Mouse (Mus musculus): Measurements from ENCODE around the gene Zfp398. TPM values are rescaled to one million over a fixed set of nuclear protein-coding genes. Genes with fewer than 3 reads are reported as not detected.

Gene Zfp398
- 4.2 TPM for polyA plus RNA-seq (2014; fragmentation: Illumina TruSeq; extraction: RNeasy Lipid Tissue Mini Kit (QIAGEN cat#74804); ENCODE audit: low read depth, low replicate concordance)

GRCm38 (mm10) chr6:47835482-47835983 lies at the start of gene Zfp398:
Gene Zfp398 (plus strand): TSS chr6:47835661.

GRCm38 (mm10) chr6:47813257-47813878 lies 22.1 kb upstream of the Zfp398 start, which contains the start of gene Pdia4:
Gene Pdia4 (minus strand): TSS chr6:47813430.

GRCm38 (mm10) chr6:47830104-47831078 lies 5.1 kb upstream of the Zfp398 start, which contains the start of gene Zfp786:
Gene Zfp786 (minus strand): TSS chr6:47830867.

GRCm38 (mm10) chr6:47877058-47877457 lies 41.6 kb downstream of the Zfp398 start, which contains the start of gene Zfp282:
Gene Zfp282 (plus strand): TSS chr6:47877204.

GRCm38 (mm10) chr6:47920447-47921340 lies 85.2 kb downstream of the Zfp398 start, which contains the start of gene Zfp212:
Gene Zfp212 (plus strand): TSS chr6:47920476.

Other genes starting within 250 kb of the Zfp398 start
- 8.3 TPM for gene Ezh2, start 240.3 kb upstream of the Zfp398 start, polyA plus RNA-seq (2014; fragmentation: Illumina TruSeq; extraction: RNeasy Lipid Tissue Mini Kit (QIAGEN cat#74804); ENCODE audit: low read depth, low replicate concordance)
- gene Pdia4, start 22.2 kb upstream of the Zfp398 start, polyA plus RNA-seq (2014; fragmentation: Illumina TruSeq; extraction: RNeasy Lipid Tissue Mini Kit (QIAGEN cat#74804); ENCODE audit: low read depth, low replicate concordance) = 134 TPM
- gene Zfp786, start 4.8 kb upstream of the Zfp398 start, polyA plus RNA-seq (2014; fragmentation: Illumina TruSeq; extraction: RNeasy Lipid Tissue Mini Kit (QIAGEN cat#74804); ENCODE audit: low read depth, low replicate concordance) = 0.13 TPM
- 0.34 TPM for gene Zfp282, start 41.5 kb downstream of the Zfp398 start, polyA plus RNA-seq (2014; fragmentation: Illumina TruSeq; extraction: RNeasy Lipid Tissue Mini Kit (QIAGEN cat#74804); ENCODE audit: low read depth, low replicate concordance)
- gene Zfp212, start 84.8 kb downstream of the Zfp398 start, polyA plus RNA-seq (2014; fragmentation: Illumina TruSeq; extraction: RNeasy Lipid Tissue Mini Kit (QIAGEN cat#74804); ENCODE audit: low read depth, low replicate concordance) = 1.9 TPM
- 1.0 TPM for gene Zfp956, start 117.7 kb downstream of the Zfp398 start, polyA plus RNA-seq (2014; fragmentation: Illumina TruSeq; extraction: RNeasy Lipid Tissue Mini Kit (QIAGEN cat#74804); ENCODE audit: low read depth, low replicate concordance)
- 3.1 TPM for gene Zfp777, start 213.2 kb downstream of the Zfp398 start, polyA plus RNA-seq (2014; fragmentation: Illumina TruSeq; extraction: RNeasy Lipid Tissue Mini Kit (QIAGEN cat#74804); ENCODE audit: low read depth, low replicate concordance)

All from liver, adult 10 weeks (tissue).